ENCODE assay signal across 30 mouse cellular contexts in genomic region chr6:145573250-145574013, GRCm38 (mm10). TPM values are rescaled to one million over a fixed set of nuclear protein-coding genes. Genes with fewer than 3 reads are reported as not detected.
DNase-seq lines count a peak whose midpoint lies in the region; ATAC-seq lines count a peak whose summit lies in the region.
"Had no signal": no experiment of that assay in that cellular context is flagged by ENCODE, and none has a peak within 500 bp of the region (broad histone marks: within the 10 kb centered on the region; RNA-seq: fewer than 3 reads in every experiment).

No protein-coding gene starts in this region.

- no peak overlapping the region for H3K4me3 ChIP-seq in forebrain, embryonic 11.5 days (ENCODE audit: low read depth, low read length)
- H3K4me3 ChIP-seq in forebrain, embryonic 15.5 days, result no peak overlapping the region
- H3K4me3 ChIP-seq: heart, embryonic 13.5 days; hindbrain, embryonic 12.5 days; limb, embryonic 13.5 days; liver, embryonic 13.5 days; midbrain, embryonic 13.5 days; neural tube, embryonic 12.5 days; stomach, embryonic 15.5 days had no signal

- ATAC-seq in forebrain, embryonic 11.5 days (replicated peaks; ENCODE audit: low FRiP score), result no peak
- no peak for ATAC-seq in forebrain, embryonic 15.5 days (replicated peaks)
- ATAC-seq: activated CD4-positive, CD25-positive, alpha-beta regulatory T cell, adult 4 months; forebrain, embryonic 14.5 days; midbrain, embryonic 13.5 days had no signal

- 88% methylated on average over 6 of the region's 6 CpGs for WGBS in forebrain, embryonic 11.5 days
- 78% methylated on average over 6 of the region's 6 CpGs for WGBS in forebrain, embryonic 15.5 days

- H3K4me1 ChIP-seq in forebrain, embryonic 11.5 days (replicated peaks; ENCODE audit: control insufficient read depth, insufficient read depth, low read length), result peaks cover 2% of the 10 kb centered on the region; the same call in 1 of the 2 replicates
- peaks cover 12% of the 10 kb centered on the region for H3K4me1 ChIP-seq in forebrain, embryonic 15.5 days
- H3K4me1 ChIP-seq: neural tube, embryonic 12.5 days had no signal

- no peaks in the 10 kb centered on the region for H3K9me3 ChIP-seq in forebrain, embryonic 11.5 days (ENCODE audit: control insufficient read depth, low read length)
- H3K9me3 ChIP-seq in forebrain, embryonic 15.5 days, result no peaks in the 10 kb centered on the region
- H3K9me3 ChIP-seq: heart, embryonic 13.5 days; hindbrain, embryonic 12.5 days; limb, embryonic 13.5 days; liver, embryonic 13.5 days; midbrain, embryonic 13.5 days; neural tube, embryonic 12.5 days; stomach, embryonic 15.5 days had no signal

- H3K36me3 ChIP-seq in forebrain, embryonic 11.5 days (ENCODE audit: control insufficient read depth, insufficient read depth, low read length), result no peaks in the 10 kb centered on the region
- H3K36me3 ChIP-seq in forebrain, embryonic 15.5 days, result no peaks in the 10 kb centered on the region
- H3K36me3 ChIP-seq in splenic B cell, adult 2 months (ENCODE audit: control insufficient read depth, insufficient read depth, low read length, poor library complexity, severe bottlenecking), result no peaks in the 10 kb centered on the region
- H3K36me3 ChIP-seq: heart, embryonic 13.5 days; hindbrain, embryonic 12.5 days; limb, embryonic 13.5 days; liver, embryonic 13.5 days; midbrain, embryonic 13.5 days; neural tube, embryonic 12.5 days; stomach, embryonic 15.5 days had no signal

- H3K27me3 ChIP-seq in forebrain, embryonic 11.5 days (ENCODE audit: control insufficient read depth, insufficient read depth, low read length), result no peaks in the 10 kb centered on the region
- no peaks in the 10 kb centered on the region for H3K27me3 ChIP-seq in forebrain, embryonic 15.5 days
- no peaks in the 10 kb centered on the region for H3K27me3 ChIP-seq in splenic B cell, adult 2 months (ENCODE audit: control insufficient read depth, insufficient read depth, low read length, poor library complexity, severe bottlenecking)
- H3K27me3 ChIP-seq: heart, embryonic 13.5 days; hindbrain, embryonic 12.5 days; limb, embryonic 13.5 days; liver, embryonic 13.5 days; midbrain, embryonic 13.5 days; neural tube, embryonic 12.5 days; stomach, embryonic 15.5 days had no signal

- H3K4me2 ChIP-seq in forebrain, embryonic 11.5 days (ENCODE audit: low read depth, low read length, severe bottlenecking), result no peak overlapping the region
- no peak overlapping the region for H3K4me2 ChIP-seq in forebrain, embryonic 15.5 days (replicated peaks)
- H3K4me2 ChIP-seq: heart, embryonic 13.5 days; hindbrain, embryonic 12.5 days; limb, embryonic 13.5 days; liver, embryonic 13.5 days; midbrain, embryonic 13.5 days; neural tube, embryonic 12.5 days; stomach, embryonic 15.5 days had no signal

- peak; percentile 30 for DNase-seq in forebrain, embryonic 11.5 days (ENCODE audit: low spot score)
- peak; percentile 48 for DNase-seq in retina, postnatal 1 day
- no peak for DNase-seq in retina, embryonic 14.5 days (ENCODE audit: low spot score)
- DNase-seq in cerebellum, postnatal 14 days, result peak; percentile 89 to 90
- DNase-seq in splenic B cell, adult 2 months (ENCODE audit: low read depth, low spot score), result peak; percentile 31
- DNase-seq in kidney, postnatal 10 days, result no peak
- no peak for DNase-seq in adrenal gland, postnatal 14 days
- DNase-seq: adrenal gland, postnatal 10 days; gastrocnemius, postnatal 10 days; heart, adult 18-20 months; heart, postnatal 14 days; kidney, adult 18-20 months; layer of hippocampus, postnatal 36 days; liver, embryonic 13.5 days; lung, adult 2 months; right cerebral cortex, adult 18-20 months; right cerebral cortex, postnatal 4 days; thymus, postnatal 25 days had no signal

- H3K9ac ChIP-seq in forebrain, embryonic 11.5 days (ENCODE audit: low read length), result no peak overlapping the region
- H3K9ac ChIP-seq in forebrain, embryonic 15.5 days (replicated peaks), result no peak overlapping the region
- H3K9ac ChIP-seq: heart, embryonic 13.5 days; hindbrain, embryonic 12.5 days; limb, embryonic 13.5 days; liver, embryonic 13.5 days; midbrain, embryonic 13.5 days; neural tube, embryonic 12.5 days; stomach, embryonic 15.5 days had no signal

- H3K27ac ChIP-seq in forebrain, embryonic 11.5 days (ENCODE audit: low read depth, low read length), result no peak overlapping the region
- no peak overlapping the region for H3K27ac ChIP-seq in forebrain, embryonic 15.5 days (replicated peaks)
- H3K27ac ChIP-seq: heart, embryonic 13.5 days; hindbrain, embryonic 12.5 days; kidney, postnatal 0 days; limb, embryonic 13.5 days; liver, embryonic 13.5 days; midbrain, embryonic 13.5 days; neural tube, embryonic 12.5 days; stomach, embryonic 15.5 days had no signal

RNA-seq across cellular contexts. Expression of gene Lmntd1, which starts 40.7 kb away (rescaled TPM):
- 0.31 and 0.33 TPM in 2 replicates for polyA plus RNA-seq in forebrain, embryonic 11.5 days (2014; fragmentation: Nextera tagmentation; extraction: Ambion mirVana)
- 0.50 and 0.83 TPM in 2 replicates for polyA plus RNA-seq in forebrain, embryonic 15.5 days (2015; fragmentation: Nextera tagmentation; extraction: Ambion mirVana)
- 0.78 and 1.1 TPM in 2 replicates for total RNA-seq in adrenal gland, postnatal 14 days (2021)
- polyA plus RNA-seq: liver, embryonic 13.5 days had no signal

RNA-seq across cellular contexts. Expression of gene Tuba3b, which starts 42.1 kb away (rescaled TPM):
- not detected in 2 replicates for polyA plus RNA-seq in forebrain, embryonic 11.5 days (2014; fragmentation: Nextera tagmentation; extraction: Ambion mirVana)
- not detected in 2 replicates for polyA plus RNA-seq in forebrain, embryonic 15.5 days (2015; fragmentation: Nextera tagmentation; extraction: Ambion mirVana)
- not detected in 2 replicates for total RNA-seq in adrenal gland, postnatal 14 days (2021)
- total RNA-seq: adrenal gland, postnatal 10 days; gastrocnemius, postnatal 10 days; layer of hippocampus, postnatal 36 days; left cerebral cortex, postnatal 14 days had no signal
- polyA plus RNA-seq: activated CD4-positive, CD25-positive, alpha-beta regulatory T cell, adult 4 months; embryonic facial prominence, embryonic 14.5 days; forebrain, embryonic 14.5 days; heart, embryonic 13.5 days; hindbrain, embryonic 12.5 days; kidney, postnatal 0 days; limb, embryonic 13.5 days; liver, embryonic 13.5 days; midbrain, embryonic 13.5 days; neural tube, embryonic 12.5 days; stomach, embryonic 15.5 days had no signal

Comparison
In these comparisons a context has a peak if more than half of its experiments do, and no peak if none do; other contexts are left out.
1. DNase-seq: peak in forebrain, embryonic 11.5 days (single experiment), retina, postnatal 1 day (single experiment), cerebellum, postnatal 14 days (2 of 2) and splenic B cell, adult 2 months (single experiment); none in retina, embryonic 14.5 days (single experiment), kidney, postnatal 10 days (single experiment) and adrenal gland, postnatal 14 days (single experiment).